Mouse (Mus musculus) retina, postnatal 1 day (tissue): ENCODE data around the gene Rfng.
A peak's percentile ranks its signal among the peaks of the same experiment; 100 is the strongest.
"Not testable (repeated sequence)": the region's sequence is repeated elsewhere in the genome, so short reads cannot be mapped to it uniquely, and the experiment has no call there.

Source experiments
- DNase-seq: peaks from one replicate; pipeline ENCODE4 v3.0.0-alpha.2; 2012

Gene Rfng

GRCm38 (mm10) chr11:120768206-120768605 is 15.8 kb downstream of the Rfng start:
- no peak for DNase-seq

- DNase-seq: not testable (repeated sequence)
Measured at GRCm38 (mm10) chr11:120767023-120767422, 17.0 kb downstream of the Rfng start.

GRCm38 (mm10) chr11:120763121-120763999 is 20.6 kb downstream of the Rfng start:
- not testable (repeated sequence) for DNase-seq

- DNase-seq: peak; percentile 28
Measured at GRCm38 (mm10) chr11:120762672-120763041, 21.4 kb downstream of the Rfng start, which contains the start of gene Hmga1b. Gene Hmga1b (plus strand): TSS chr11:120762794.

GRCm38 (mm10) chr11:120761811-120762671 is 22.0 kb downstream of the Rfng start:
- DNase-seq: peak; percentile 20

GRCm38 (mm10) chr11:120760236-120760635 is 23.8 kb downstream of the Rfng start:
- DNase-seq: no peak

- no peak for DNase-seq
Measured at GRCm38 (mm10) chr11:120751606-120752005, 32.4 kb downstream of the Rfng start.

- peak; percentile 46 for DNase-seq
Measured at GRCm38 (mm10) chr11:120749430-120749829, 34.6 kb downstream of the Rfng start.

- DNase-seq: no peak
Measured at GRCm38 (mm10) chr11:120747974-120748373, 36.0 kb downstream of the Rfng start.

- no peak for DNase-seq
Measured at GRCm38 (mm10) chr11:120744121-120744701, 39.8 kb downstream of the Rfng start.

GRCm38 (mm10) chr11:120740981-120741380 is 43.0 kb downstream of the Rfng start:
- DNase-seq: no peak

GRCm38 (mm10) chr11:120736424-120736823 is 47.6 kb downstream of the Rfng start:
- no peak for DNase-seq

- no peak for DNase-seq
Measured at GRCm38 (mm10) chr11:120733521-120733920, 50.5 kb downstream of the Rfng start.

- DNase-seq: no peak
Measured at GRCm38 (mm10) chr11:120731858-120732680, 51.9 kb downstream of the Rfng start, which contains the start of gene Cbr2. Gene Cbr2 (minus strand): TSS chr11:120732114.

GRCm38 (mm10) chr11:120731395-120731794 is 52.6 kb downstream of the Rfng start:
- no peak for DNase-seq
